Mouse (Mus musculus) E14TG2a.4 (cell line): Measurements from ENCODE around the gene Diaph3.

ENCODE experiments used
- H3K27me3 ChIP-seq: 2 replicates; pipeline ENCODE4 v1.6.1; 2014; ENCODE audit warnings: low read length, control low read depth; ENCODE audit not compliant: insufficient read depth
- H3K36me3 ChIP-seq: 2 replicates; pipeline ENCODE4 v1.6.1; 2014; ENCODE audit warnings: low read length, control low read depth; ENCODE audit not compliant: insufficient read depth
- H3K4me1 ChIP-seq: replicated peaks from 2 replicates; pipeline ENCODE4 v1.6.1; 2014; ENCODE audit warnings: low read depth, low read length, control low read depth
- H3K4me3 ChIP-seq: replicated peaks from 2 replicates; pipeline ENCODE4 v1.5.1; 2014; ENCODE audit warnings: mild to moderate bottlenecking, low read length
- H3K9me3 ChIP-seq: 2 replicates; pipeline ENCODE4 v1.6.1; 2014; ENCODE audit warnings: low read length, control low read depth
- CTCF ChIP-seq: conservative IDR thresholded peaks from 2 replicates; pipeline ENCODE4 v1.5.1; 2014; ENCODE audit warnings: low read length
- NANOG ChIP-seq: IDR thresholded peaks from 2 replicates; pipeline ENCODE4 v1.6.1; 2014; ENCODE audit warnings: borderline replicate concordance, low read length, mixed read lengths
- POU5F1 ChIP-seq: IDR thresholded peaks from 2 replicates; pipeline ENCODE4 v1.6.1; 2014; ENCODE audit warnings: low read length, borderline replicate concordance

The Diaph3 gene

GRCm38 (mm10) chr14:86662846-86663245 is 478.2 kb downstream of the Diaph3 start:
- no peak for TF ChIP-seq NANOG
- TF ChIP-seq CTCF: no peak
- no peak for TF ChIP-seq POU5F1
- no peak overlapping the region for H3K4me3 ChIP-seq
- no peaks in the 10 kb centered on the region for H3K27me3 ChIP-seq
- no peaks in the 10 kb centered on the region for H3K9me3 ChIP-seq
- H3K36me3 ChIP-seq: no peaks in the 10 kb centered on the region
- no peaks in the 10 kb centered on the region for H3K4me1 ChIP-seq

GRCm38 (mm10) chr14:86660556-86660955 is 480.5 kb downstream of the Diaph3 start:
- Histone ChIP-seq H3K27me3 (no peaks in the 10 kb centered on the region), H3K4me1 (no peaks in the 10 kb centered on the region), H3K9me3 (no peaks in the 10 kb centered on the region), H3K36me3 (no peaks in the 10 kb centered on the region), H3K4me3 (no peak overlapping the region)
- no peak for TF ChIP-seq NANOG
- TF ChIP-seq POU5F1: no peak
- TF ChIP-seq CTCF: no peak

- Histone ChIP-seq H3K36me3 (no peaks in the 10 kb centered on the region), H3K27me3 (no peaks in the 10 kb centered on the region), H3K4me1 (no peaks in the 10 kb centered on the region), H3K9me3 (no peaks in the 10 kb centered on the region), H3K4me3 (no peak overlapping the region)
- TF ChIP-seq NANOG: no peak
- TF ChIP-seq CTCF: no peak
- no peak for TF ChIP-seq POU5F1
Measured at GRCm38 (mm10) chr14:86656262-86656661, 484.8 kb downstream of the Diaph3 start.

GRCm38 (mm10) chr14:86646499-86647120 is 494.4 kb downstream of the Diaph3 start:
- TF ChIP-seq POU5F1: no peak
- no peak for TF ChIP-seq NANOG
- no peak for TF ChIP-seq CTCF
- H3K36me3 ChIP-seq: no peaks in the 10 kb centered on the region
- no peaks in the 10 kb centered on the region for H3K27me3 ChIP-seq
- no peaks in the 10 kb centered on the region for H3K4me1 ChIP-seq
- H3K4me3 ChIP-seq: no peak overlapping the region
- no peaks in the 10 kb centered on the region for H3K9me3 ChIP-seq

- no peaks in the 10 kb centered on the region for H3K9me3 ChIP-seq
- H3K4me3 ChIP-seq: no peak overlapping the region
- no peaks in the 10 kb centered on the region for H3K27me3 ChIP-seq
- TF ChIP-seq CTCF (no peak), POU5F1 (no peak), NANOG (no peak)
- H3K36me3 ChIP-seq: no peaks in the 10 kb centered on the region
- no peaks in the 10 kb centered on the region for H3K4me1 ChIP-seq
Measured at GRCm38 (mm10) chr14:86642831-86643241, 498.2 kb downstream of the Diaph3 start.

- Histone ChIP-seq H3K4me3 (no peak overlapping the region), H3K9me3 (no peaks in the 10 kb centered on the region), H3K4me1 (no peaks in the 10 kb centered on the region), H3K36me3 (no peaks in the 10 kb centered on the region), H3K27me3 (no peaks in the 10 kb centered on the region)
- TF ChIP-seq CTCF: no peak
- TF ChIP-seq NANOG: no peak
- no peak for TF ChIP-seq POU5F1
Measured at GRCm38 (mm10) chr14:86641839-86642238, 499.2 kb downstream of the Diaph3 start.

- TF ChIP-seq NANOG (no peak), POU5F1 (no peak), CTCF (no peak)
- H3K36me3 ChIP-seq: no peaks in the 10 kb centered on the region
- H3K27me3 ChIP-seq: no peaks in the 10 kb centered on the region
- H3K9me3 ChIP-seq: no peaks in the 10 kb centered on the region
- H3K4me3 ChIP-seq: no peak overlapping the region
- no peaks in the 10 kb centered on the region for H3K4me1 ChIP-seq
Measured at GRCm38 (mm10) chr14:86640086-86640485, 500.9 kb downstream of the Diaph3 start.

- TF ChIP-seq NANOG (no peak), POU5F1 (no peak), CTCF (no peak)
- Histone ChIP-seq H3K27me3 (no peaks in the 10 kb centered on the region), H3K4me1 (no peaks in the 10 kb centered on the region), H3K36me3 (no peaks in the 10 kb centered on the region), H3K9me3 (no peaks in the 10 kb centered on the region), H3K4me3 (no peak overlapping the region)
Measured at GRCm38 (mm10) chr14:86635594-86636140, 505.4 kb downstream of the Diaph3 start.

GRCm38 (mm10) chr14:86635052-86635451 is 506.0 kb downstream of the Diaph3 start:
- H3K4me3 ChIP-seq: no peak overlapping the region
- H3K9me3 ChIP-seq: no peaks in the 10 kb centered on the region
- H3K4me1 ChIP-seq: no peaks in the 10 kb centered on the region
- TF ChIP-seq CTCF: no peak
- no peak for TF ChIP-seq POU5F1
- TF ChIP-seq NANOG: no peak
- no peaks in the 10 kb centered on the region for H3K36me3 ChIP-seq
- H3K27me3 ChIP-seq: no peaks in the 10 kb centered on the region
